8 mouse cellular contexts compared by ENCODE assay signal in genomic region chr10:86498051-86498672, GRCm38 (mm10). TPM values are rescaled to one million over a fixed set of nuclear protein-coding genes. Genes with fewer than 3 reads are reported as not detected.
A peak's percentile ranks its signal among the peaks of the same experiment; 100 is the strongest.
DNase-seq lines count a peak whose midpoint lies in the region; ATAC-seq lines count a peak whose summit lies in the region.

No protein-coding gene starts in this region.

- 6% methylated on average over 12 of the region's 12 CpGs for WGBS in embryonic facial prominence, embryonic 11.5 days
- WGBS in heart, embryonic 14.5 days = 3% methylated on average over 12 of the region's 12 CpGs
- 10% methylated on average over 12 of the region's 12 CpGs for WGBS in liver, embryonic 13.5 days (ENCODE audit: insufficient replicate concordance)
- 1% methylated on average over 12 of the region's 12 CpGs for WGBS in neural tube, embryonic 15.5 days

- no peaks in the 10 kb centered on the region for H3K27me3 ChIP-seq in embryonic facial prominence, embryonic 11.5 days (ENCODE audit: control insufficient read depth, insufficient read depth, low read length)
- H3K27me3 ChIP-seq in heart, embryonic 14.5 days (ENCODE audit: control insufficient read depth, insufficient read depth, low read length) = no peaks in the 10 kb centered on the region
- H3K27me3 ChIP-seq in liver, embryonic 13.5 days = 0 out of 2 replicates have a peak, but pooled peaks cover 3% of the 10 kb centered on the region
- no peaks in the 10 kb centered on the region for H3K27me3 ChIP-seq in neural tube, embryonic 15.5 days (replicated peaks)

- peak overlapping the region; percentile 56 for H3K4me3 ChIP-seq in embryonic facial prominence, embryonic 11.5 days (ENCODE audit: low read depth, low read length)
- peak overlapping the region; percentile 61 to 65 for H3K4me3 ChIP-seq in heart, embryonic 14.5 days (ENCODE audit: control insufficient read depth in 1 of 2, insufficient read depth in 1 of 2, low read depth in 1 of 2, low read length in 2 of 2)
- peak overlapping the region; percentile 48 for H3K4me3 ChIP-seq in liver, embryonic 13.5 days (replicated peaks)
- peak overlapping the region; percentile 66 for H3K4me3 ChIP-seq in neural tube, embryonic 15.5 days (replicated peaks)

- no peak overlapping the region for H3K27ac ChIP-seq in embryonic facial prominence, embryonic 11.5 days (replicated peaks; ENCODE audit: low read depth, low read length)
- H3K27ac ChIP-seq in heart, embryonic 14.5 days (replicated peaks in 1 of 2; ENCODE audit: control insufficient read depth in 1 of 2, insufficient read depth in 1 of 2, low read depth in 2 of 2, low read length in 2 of 2) = peak overlapping the region; percentile 7 to 15; a peak in 1 of 4 replicates
- H3K27ac ChIP-seq in liver, embryonic 13.5 days = no peak overlapping the region
- H3K27ac ChIP-seq in neural tube, embryonic 15.5 days (replicated peaks) = peak overlapping the region; percentile 87

- H3K9me3 ChIP-seq in embryonic facial prominence, embryonic 11.5 days (replicated peaks; ENCODE audit: control insufficient read depth, low read length) = no peaks in the 10 kb centered on the region
- no peaks in the 10 kb centered on the region for H3K9me3 ChIP-seq in heart, embryonic 14.5 days (ENCODE audit: control insufficient read depth, low read length)
- H3K9me3 ChIP-seq in liver, embryonic 13.5 days (replicated peaks) = no peaks in the 10 kb centered on the region
- H3K9me3 ChIP-seq in neural tube, embryonic 15.5 days (replicated peaks) = no peaks in the 10 kb centered on the region

- peak overlapping the region; percentile 73 for H3K9ac ChIP-seq in embryonic facial prominence, embryonic 11.5 days (replicated peaks; ENCODE audit: low read length)
- peak overlapping the region; percentile 76 for H3K9ac ChIP-seq in heart, embryonic 14.5 days (ENCODE audit: low read length)
- H3K9ac ChIP-seq in liver, embryonic 13.5 days = peak overlapping the region; percentile 50
- H3K9ac ChIP-seq in neural tube, embryonic 15.5 days (replicated peaks) = peak overlapping the region; percentile 75

- H3K4me1 ChIP-seq in embryonic facial prominence, embryonic 11.5 days (ENCODE audit: control insufficient read depth, insufficient read depth, low read length) = no peaks in the 10 kb centered on the region
- peaks cover 2 to 8% of the 10 kb centered on the region in 2 experiments; a peak in 2 of 4 replicates for H3K4me1 ChIP-seq in heart, embryonic 14.5 days (ENCODE audit: control insufficient read depth in 2 of 2, insufficient read depth in 2 of 2, low read length in 2 of 2)
- H3K4me1 ChIP-seq in liver, embryonic 13.5 days (replicated peaks) = peaks cover 7% of the 10 kb centered on the region; the same call in 1 of the 2 replicates
- H3K4me1 ChIP-seq in neural tube, embryonic 15.5 days = peaks cover 22% of the 10 kb centered on the region

- peak; percentile 82 for ATAC-seq in embryonic facial prominence, embryonic 11.5 days (replicated peaks; ENCODE audit: insufficient number of reproducible peaks, low FRiP score, low TSS enrichment, low read depth)
- peak; percentile 74 for ATAC-seq in heart, embryonic 14.5 days (ENCODE audit: insufficient number of reproducible peaks, insufficient read depth, low FRiP score, low read depth)
- peak; percentile 58 for ATAC-seq in liver, embryonic 13.5 days (ENCODE audit: low read depth)
- peak; percentile 84 for ATAC-seq in neural tube, embryonic 15.5 days (ENCODE audit: low FRiP score)

- peak overlapping the region; percentile 90 for H3K4me2 ChIP-seq in embryonic facial prominence, embryonic 11.5 days (ENCODE audit: low read depth, low read length)
- peak overlapping the region; percentile 71 for H3K4me2 ChIP-seq in heart, embryonic 14.5 days (ENCODE audit: low read length)
- H3K4me2 ChIP-seq in liver, embryonic 13.5 days = peak overlapping the region; percentile 69
- peak overlapping the region; percentile 74 for H3K4me2 ChIP-seq in neural tube, embryonic 15.5 days

- DNase-seq in urinary bladder, postnatal 14 days (ENCODE audit: low spot score) = peak; percentile 16
- DNase-seq in urinary bladder, postnatal 4 days (ENCODE audit: low spot score in 2 of 2) = no peak
- DNase-seq in embryonic facial prominence, embryonic 11.5 days (ENCODE audit: low spot score) = peak; percentile 50
- DNase-seq in kidney, postnatal 10 days = peak; percentile 65
- no peak for DNase-seq in liver, embryonic 13.5 days
- no peak for DNase-seq in spleen, postnatal 14 days (ENCODE audit: low spot score in 2 of 2)

- no peaks in the 10 kb centered on the region for H3K36me3 ChIP-seq in embryonic facial prominence, embryonic 11.5 days (replicated peaks; ENCODE audit: control insufficient read depth, insufficient read depth, low read depth, low read length)
- H3K36me3 ChIP-seq in heart, embryonic 14.5 days (ENCODE audit: control insufficient read depth, insufficient read depth, low read length) = no peaks in the 10 kb centered on the region
- H3K36me3 ChIP-seq in liver, embryonic 13.5 days = no peaks in the 10 kb centered on the region
- H3K36me3 ChIP-seq in neural tube, embryonic 15.5 days = no peaks in the 10 kb centered on the region

RNA-seq across cellular contexts. Expression of gene Syn3, which starts 0.5 kb away (rescaled TPM):
- 2.0 and 3.1 TPM in 2 replicates for polyA plus RNA-seq in embryonic facial prominence, embryonic 11.5 days (2014; fragmentation: Nextera tagmentation; extraction: Ambion mirVana)
- 0.77 and 1.1 TPM in 2 replicates for polyA plus RNA-seq in heart, embryonic 14.5 days (2014; fragmentation: Nextera tagmentation; extraction: Ambion mirVana)
- 0.14 and 0.17 TPM in 2 replicates for polyA plus RNA-seq in liver, embryonic 13.5 days (2015; fragmentation: Nextera tagmentation; extraction: Ambion mirVana)
- 24.4 and 29.0 TPM in 2 replicates for polyA plus RNA-seq in neural tube, embryonic 15.5 days (2015; fragmentation: Nextera tagmentation; extraction: Ambion mirVana)

Comparison
In these comparisons a context has a peak if more than half of its experiments do, and no peak if none do; other contexts are left out.
1. DNase-seq: peak in urinary bladder, postnatal 14 days (single experiment), embryonic facial prominence, embryonic 11.5 days (single experiment) and kidney, postnatal 10 days (single experiment); none in urinary bladder, postnatal 4 days (0 of 2), liver, embryonic 13.5 days (single experiment) and spleen, postnatal 14 days (0 of 2).
2. H3K27ac ChIP-seq: peak in heart, embryonic 14.5 days (2 of 2) and neural tube, embryonic 15.5 days (single experiment); none in embryonic facial prominence, embryonic 11.5 days (single experiment) and liver, embryonic 13.5 days (single experiment).
3. Peak in every context shown above with its lines, with median percentiles within 50 percentile points of each other: ATAC-seq, H3K4me2 ChIP-seq, H3K4me3 ChIP-seq and H3K9ac ChIP-seq.